Mouse (Mus musculus) Patski (cell line): ENCODE data around the gene Magi1. TPM values are rescaled to one million over a fixed set of nuclear protein-coding genes. Genes with fewer than 3 reads are reported as not detected.
A peak's percentile ranks its signal among the peaks of the same experiment; 100 is the strongest.
"Not testable (repeated sequence)": the region's sequence is repeated elsewhere in the genome, so short reads cannot be mapped to it uniquely, and the experiment has no call there.

ENCODE experiments used
- ATAC-seq: fragments of 100-300 bp; one replicate; pipeline ENCODE4 v1.8.0; 2021
- CTCF ChIA-PET: fragments of 350-600 bp; sonication (Branson Sonifier 250); formaldehyde crosslinking; loops from one replicate; lab custom pipeline; 2022; ENCODE audit warnings: inconsistent platforms; lab: Charles Lee
- POLR2A ChIA-PET: fragments of 350-600 bp; sonication (Branson Sonifier 250); formaldehyde crosslinking; loops from one replicate; lab custom pipeline; 2022; ENCODE audit warnings: antibody characterized with exemption, inconsistent platforms; lab: Charles Lee
- DNase-seq: peaks from one replicate; pipeline ENCODE4 v3.0.0-alpha.2; 2011; ENCODE audit warnings: low read depth, low spot score
- H3K27me3 ChIP-seq: fragments of 371-371 bp; one replicate; pipeline ENCODE4 v1.5.1; 2021
- CTCF ChIP-seq: fragments of 100-300 bp; IDR thresholded peaks from one replicate; pipeline ENCODE4 v1.5.1; 2021
- in situ Hi-C: fragments of 300-500 bp; cut with MboI; formaldehyde crosslinking; loops from 3 replicates; pipeline ENCODE4 v1.11.1; 2018; ENCODE audit warnings: low pct_unique_long_range_greater_than_20kb, mixed read lengths
- polyA plus RNA-seq: library from polyadenylated mRNA; unstranded; gene quantifications from one replicate; pipeline ENCODE4 v1.2.3, GENCODE M21; 2021

Magi1 gene
- polyA plus RNA-seq, 1 experiment from 2014 or later = 24.3 TPM

DNA sequence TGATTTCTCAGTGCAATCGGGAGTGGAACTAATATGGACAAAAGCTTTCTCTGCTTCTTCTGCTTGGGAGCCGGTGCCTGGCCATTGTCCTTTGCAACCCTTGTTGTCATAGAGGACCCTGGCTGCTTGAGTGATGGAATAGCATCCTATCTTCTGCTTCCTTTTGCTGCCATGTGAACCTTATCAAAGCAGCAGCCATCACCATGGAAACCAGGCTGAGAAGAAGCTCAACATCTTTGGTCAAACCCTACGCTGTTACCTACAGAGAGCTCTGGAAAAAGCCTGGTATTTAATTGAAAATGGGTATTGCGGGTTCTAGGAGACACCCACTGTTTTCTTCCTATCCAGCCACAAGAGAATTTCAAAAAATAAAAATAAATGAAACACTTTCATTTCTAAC is 263.2 kb downstream of the Magi1 start:
- TF ChIP-seq CTCF = no peak
- DNase-seq (no peak), ATAC-seq (no peak)
- CTCF ChIA-PET = interaction anchor here (1.2 kb wide), 1 partner anchor 9 kb away, joined by 3 read pairs; no protein-coding TSS in a partner anchor
- H3K27me3 ChIP-seq = no peaks in the 10 kb centered on the region
- in situ Hi-C loops = no loop called here
- POLR2A ChIA-PET = no interaction called here

DNA sequence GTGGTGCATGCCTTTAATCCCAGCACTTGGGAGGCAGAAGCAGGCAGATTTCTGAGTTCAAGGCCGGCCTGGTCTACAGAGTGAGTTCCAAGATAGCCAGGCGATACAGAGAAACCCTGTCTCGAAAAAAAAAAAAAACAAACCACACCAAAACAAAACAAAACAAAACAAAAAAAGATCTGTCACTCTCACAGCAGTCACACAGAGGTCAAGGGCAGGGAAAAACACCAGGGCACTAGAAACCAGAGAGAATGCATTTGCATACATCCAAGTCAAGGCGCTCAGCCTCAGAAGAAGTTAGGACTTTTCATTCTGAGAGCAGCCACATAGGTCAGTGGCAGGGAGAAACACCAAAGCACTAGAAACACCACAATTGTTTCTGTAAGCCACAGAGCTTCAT is 263.8 kb downstream of the Magi1 start:
- in situ Hi-C loops = no loop called here
- ChIA-PET CTCF (interaction anchor here (1.2 kb wide), 1 partner anchor 8 kb away, joined by 3 read pairs; no protein-coding TSS in a partner anchor), POLR2A (interaction anchor here (0.6 kb wide), 1 partner anchor 129 kb away, joined by 4 read pairs; no protein-coding TSS in a partner anchor)
- no peak for ATAC-seq
- TF ChIP-seq CTCF = no peak
- no peaks in the 10 kb centered on the region for H3K27me3 ChIP-seq
- no peak for DNase-seq

DNA sequence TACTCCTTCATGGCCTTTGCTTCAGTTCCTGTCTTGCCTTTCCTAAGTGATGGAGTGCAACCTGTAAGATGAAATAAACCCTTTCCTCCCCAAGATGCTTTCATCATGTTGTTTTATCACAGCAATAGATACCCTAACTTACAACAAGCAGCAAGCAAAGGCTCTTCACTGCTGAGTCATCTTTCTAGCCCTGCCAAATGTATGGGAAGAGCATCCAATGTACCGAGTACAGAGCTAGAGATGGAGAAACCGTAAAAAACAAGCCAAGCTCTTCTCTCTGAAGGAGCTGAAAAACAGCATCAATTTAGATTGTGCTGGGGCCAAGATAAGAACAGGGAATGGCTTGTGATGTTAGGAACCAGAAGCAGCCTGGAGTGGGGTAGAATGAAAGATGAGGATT is 270.0 kb downstream of the Magi1 start:
- no peak for DNase-seq
- CTCF ChIA-PET = interaction anchor here (2.2 kb wide), 1 partner anchor 10 kb away, joined by 9 read pairs; no protein-coding TSS in a partner anchor
- POLR2A ChIA-PET = no interaction called here
- H3K27me3 ChIP-seq = no peaks in the 10 kb centered on the region
- no peak for TF ChIP-seq CTCF
- ATAC-seq = no peak
- in situ Hi-C loops = no loop called here

DNA sequence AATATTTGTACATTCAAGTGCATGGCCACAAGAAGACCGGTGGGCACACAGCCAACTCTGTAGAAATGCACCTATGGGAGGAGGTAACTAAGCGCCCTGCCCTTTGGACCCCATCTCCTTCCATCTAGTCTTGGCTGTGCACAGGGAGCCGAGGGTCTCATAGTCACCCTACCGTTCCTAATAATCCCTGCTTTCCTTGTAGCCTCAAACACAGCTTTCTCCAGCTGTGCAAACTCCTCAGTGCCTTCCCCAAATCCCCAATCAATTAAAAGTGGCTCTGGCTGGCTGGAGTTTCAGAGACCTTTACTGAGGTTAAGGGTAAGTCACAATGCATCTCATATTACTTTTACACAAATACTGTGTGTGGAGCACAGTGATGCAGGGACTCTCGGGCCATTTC is 271.8 kb downstream of the Magi1 start:
- CTCF ChIA-PET = interaction anchor here (1.1 to 2.2 kb wide), 3 partner anchors 8 to 254 kb away, joined by 3 to 9 read pairs (median 3); no protein-coding TSS in a partner anchor
- no peak for DNase-seq
- POLR2A ChIA-PET = interaction anchor here (0.6 kb wide), 1 partner anchor 98 kb away, joined by 3 read pairs; no protein-coding TSS in a partner anchor

DNA sequence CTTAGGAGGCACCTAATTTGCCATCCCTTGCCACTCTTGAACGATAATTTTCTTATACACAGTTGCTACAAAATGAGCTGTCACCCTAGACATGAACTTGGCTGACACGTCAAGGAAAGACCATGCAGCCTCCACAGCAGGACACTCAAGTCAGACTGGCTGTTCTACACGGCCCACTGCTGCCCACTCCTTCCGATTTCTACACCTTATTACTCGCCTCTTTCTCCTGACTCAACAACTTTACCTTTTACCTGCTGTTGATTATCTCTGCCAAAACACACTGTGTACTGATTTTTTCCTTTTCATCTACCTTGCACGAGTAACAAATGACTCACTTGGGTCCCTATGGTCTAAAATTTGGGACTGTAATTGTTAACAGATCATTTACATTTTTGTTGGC is 272.2 kb downstream of the Magi1 start:
- no peak for ATAC-seq
- DNase-seq = no peak
- H3K27me3 ChIP-seq = no peaks in the 10 kb centered on the region
- ChIA-PET POLR2A (no interaction called here), CTCF (interaction anchor here (1.1 to 1.3 kb wide), 2 partner anchors 9 to 253 kb away, joined by 3 read pairs; no protein-coding TSS in a partner anchor)
- no peak for TF ChIP-seq CTCF
- in situ Hi-C loops = no loop called here

More for the DNA sequence above, 271.8 kb downstream of the Magi1 start:
- ATAC-seq = no peak
- no peaks in the 10 kb centered on the region for H3K27me3 ChIP-seq
- TF ChIP-seq CTCF = no peak
- in situ Hi-C loops = no loop called here

DNA sequence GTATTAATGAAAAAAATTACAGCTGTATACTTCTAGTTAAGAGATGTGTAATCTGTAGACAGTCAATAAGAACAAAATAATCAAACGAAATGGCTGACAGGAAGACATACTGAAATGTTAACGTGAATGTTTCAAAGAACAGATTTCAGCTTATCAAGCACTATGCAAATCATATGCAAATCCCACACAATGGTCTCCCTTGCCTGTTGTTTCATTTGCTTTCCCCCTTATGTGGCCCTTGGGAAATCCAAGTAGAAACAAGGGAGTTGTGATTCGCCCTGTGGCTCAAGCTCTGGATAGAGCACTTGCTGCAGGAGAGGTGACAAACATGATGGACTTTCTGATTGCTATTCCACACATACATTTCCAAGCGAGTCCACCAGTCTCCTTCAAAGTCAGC is 275.1 kb downstream of the Magi1 start:
- in situ Hi-C loops = no loop called here
- H3K27me3 ChIP-seq = no peaks in the 10 kb centered on the region
- ChIA-PET POLR2A (no interaction called here), CTCF (interaction anchor here (1.7 kb wide), 1 partner anchor 62 kb away, joined by 3 read pairs; no protein-coding TSS in a partner anchor)
- ATAC-seq = no peak
- no peak for TF ChIP-seq CTCF
- DNase-seq = no peak

DNA sequence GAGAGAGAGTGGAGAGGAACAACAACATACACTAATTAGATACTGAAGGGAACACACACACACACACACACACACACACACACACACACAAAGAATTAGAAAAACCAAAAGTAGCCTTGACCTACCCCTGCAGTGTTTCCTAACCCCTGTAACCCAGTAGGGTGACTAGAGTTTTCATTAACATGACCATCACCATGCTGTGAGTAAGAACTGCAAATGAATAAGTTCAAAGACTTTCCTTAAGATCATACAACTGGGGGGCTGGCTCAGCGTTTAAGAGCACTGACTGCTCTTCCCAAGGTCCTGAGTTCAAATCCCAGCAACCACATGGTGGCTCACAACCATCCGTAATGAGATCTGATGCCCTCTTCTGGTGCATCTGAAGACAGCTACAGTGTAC is 280.1 kb downstream of the Magi1 start:
- in situ Hi-C loops, ATAC-seq: not testable (repeated sequence)
- CTCF ChIA-PET = interaction anchor here (2.5 kb wide), 1 partner anchor 9 kb away, joined by 9 read pairs; no protein-coding TSS in a partner anchor

DNA sequence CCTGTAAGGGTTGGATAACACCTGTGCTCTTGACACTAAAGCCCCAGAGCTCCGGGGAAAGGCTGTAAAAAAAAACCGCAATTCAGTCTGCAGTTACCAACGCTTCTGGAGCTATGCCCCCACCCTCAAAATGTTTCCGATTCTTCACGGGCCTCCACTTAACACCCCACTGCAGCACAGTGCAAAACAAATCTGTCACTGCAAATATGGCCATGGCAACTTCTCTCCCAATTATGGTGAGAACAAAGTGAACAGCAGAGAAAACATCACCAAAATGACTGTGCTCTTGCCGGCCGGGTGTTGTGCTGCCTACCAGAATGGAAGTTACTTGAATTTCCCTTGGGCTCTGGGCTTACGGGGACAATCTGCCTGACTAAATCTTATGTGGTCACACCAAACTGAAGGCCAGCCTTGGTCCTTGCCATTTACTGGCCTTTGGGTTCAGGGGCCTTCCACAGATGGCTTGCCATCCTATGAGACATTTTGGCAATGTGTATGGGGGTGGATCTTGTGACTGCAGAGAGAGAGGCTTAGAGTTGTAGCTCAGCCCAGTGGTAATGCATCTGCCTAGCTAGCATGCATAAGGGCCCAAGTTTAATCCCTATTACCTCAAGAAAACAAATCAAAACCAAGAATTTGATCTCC is 286.8 kb downstream of the Magi1 start:
- no peak for TF ChIP-seq CTCF
- in situ Hi-C loops = loop anchor here (25.0 kb wide), 1 partner anchor 1210 kb away; no protein-coding TSS in a partner anchor
- no peaks in the 10 kb centered on the region for H3K27me3 ChIP-seq
- CTCF ChIA-PET = interaction anchor here (0.7 to 1.3 kb wide), 2 partner anchors 11 to 437 kb away, joined by 3 to 4 read pairs; no protein-coding TSS in a partner anchor
- ATAC-seq (no peak), DNase-seq (no peak)
- POLR2A ChIA-PET = no interaction called here

More for the DNA sequence above, 280.1 kb downstream of the Magi1 start:
- DNase-seq, H3K27me3 ChIP-seq, POLR2A ChIA-PET: not testable (repeated sequence)

DNA sequence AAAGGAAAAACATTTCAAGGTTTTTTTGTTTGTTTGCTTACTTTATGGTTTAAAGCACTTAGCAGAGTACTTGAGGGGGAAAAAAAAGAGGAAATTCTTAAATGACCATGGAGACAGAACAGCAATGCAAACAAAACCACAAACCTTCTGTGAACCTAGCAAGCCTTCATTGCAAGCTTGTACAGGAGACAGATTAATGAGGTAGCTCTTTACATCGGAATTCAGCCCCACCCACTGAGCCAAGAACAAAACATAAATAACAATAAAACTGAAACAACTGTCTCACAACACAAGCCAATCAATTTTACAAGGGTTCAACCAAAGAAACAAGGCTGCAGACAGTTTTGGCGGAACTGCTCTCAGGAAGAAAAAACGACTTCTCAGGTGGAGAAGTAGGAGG is 296.2 kb downstream of the Magi1 start:
- no peak for ATAC-seq

DNA sequence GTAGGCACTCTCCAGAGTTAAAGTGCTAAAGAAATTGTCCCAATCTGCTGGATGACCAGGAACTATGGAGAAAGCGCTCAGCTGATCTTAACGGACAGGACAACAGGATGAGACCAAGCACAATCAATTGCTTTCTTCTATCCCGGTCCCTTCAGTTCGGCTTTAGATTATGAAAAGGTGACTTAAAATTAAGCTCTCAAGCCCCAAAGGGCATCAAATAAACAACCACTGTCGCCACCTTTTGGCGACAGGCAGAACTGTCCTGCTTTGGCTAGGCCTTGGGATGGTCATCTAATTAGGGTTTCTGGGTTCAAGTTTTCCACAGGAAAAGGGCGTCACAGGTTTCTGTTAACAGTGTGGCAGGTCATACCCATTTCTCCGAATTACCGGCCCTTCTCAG is 298.6 kb downstream of the Magi1 start:
- no peaks in the 10 kb centered on the region for H3K27me3 ChIP-seq

More for the DNA sequence above, 296.2 kb downstream of the Magi1 start:
- H3K27me3 ChIP-seq = no peaks in the 10 kb centered on the region
- POLR2A ChIA-PET = interaction anchor here (0.7 kb wide), 1 partner anchor 9 kb away, joined by 3 read pairs; no protein-coding TSS in a partner anchor
- in situ Hi-C loops = loop anchor here (5.0 to 25.0 kb wide), 2 partner anchors 225 to 1200 kb away; no protein-coding TSS in a partner anchor
- DNase-seq = no peak
- TF ChIP-seq CTCF = no peak
- CTCF ChIA-PET = no interaction called here

More for the DNA sequence above, 298.6 kb downstream of the Magi1 start:
- ATAC-seq (no peak), DNase-seq (no peak)
- ChIA-PET CTCF (interaction anchor here (0.8 to 2.1 kb wide), 5 partner anchors 10 to 228 kb away, joined by 3 to 10 read pairs (median 4); no protein-coding TSS in a partner anchor), POLR2A (no interaction called here)
- TF ChIP-seq CTCF = peak; percentile 89
- in situ Hi-C loops = loop anchor here (5.0 to 25.0 kb wide), 2 partner anchors 223 to 1198 kb away; no protein-coding TSS in a partner anchor
